Mouse (Mus musculus) hindlimb bud, embryonic 11.5 days (tissue): Measurements from ENCODE around the gene Ciita.

Source experiments
- DNase-seq: peaks from one replicate; pipeline ENCODE4 v3.0.0-alpha.2; 2012; ENCODE audit warnings: low read depth, low spot score; ENCODE audit errors: extremely low spot score

Ciita gene

DNA sequence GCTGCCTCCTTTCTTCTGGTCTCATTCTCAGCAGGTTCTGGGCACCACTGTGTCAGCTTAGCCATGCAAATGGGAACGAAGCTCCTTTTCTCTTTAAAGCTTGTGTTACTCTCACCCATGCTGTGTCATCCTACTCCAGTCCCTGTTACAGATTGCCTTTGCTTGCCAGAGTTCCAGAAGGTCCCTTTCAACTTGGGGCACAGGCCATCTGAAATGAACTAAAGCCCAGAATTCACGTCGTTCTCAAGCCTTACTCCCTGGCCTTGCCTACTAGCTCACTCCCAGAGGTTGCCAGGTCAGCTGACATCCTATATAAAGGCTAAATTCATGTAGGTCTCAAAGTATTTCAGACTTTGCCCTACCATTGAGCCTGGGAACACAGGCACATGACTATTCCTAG lies 69.1 kb downstream of the Ciita start:
- no peak for DNase-seq

DNA sequence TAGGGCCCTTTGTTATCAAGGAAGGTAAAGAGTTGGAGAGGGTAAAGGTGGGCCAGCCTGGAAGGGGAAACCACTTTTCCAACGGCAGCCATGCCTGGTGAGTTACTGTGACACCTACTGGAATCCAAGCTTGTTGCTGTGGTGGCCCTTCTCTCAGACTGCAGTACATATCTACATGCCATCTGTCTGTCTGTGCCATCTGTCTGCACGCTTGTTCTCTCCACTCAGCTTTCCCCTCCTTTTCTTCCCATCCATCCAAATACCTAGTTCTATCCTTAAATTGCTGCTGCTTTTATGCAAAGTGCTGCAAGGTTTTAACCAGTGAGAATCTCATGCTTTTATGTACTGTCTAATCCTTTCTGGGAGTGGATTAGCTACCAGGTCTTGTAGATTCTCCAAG lies 69.7 kb downstream of the Ciita start:
- DNase-seq = no peak

DNA sequence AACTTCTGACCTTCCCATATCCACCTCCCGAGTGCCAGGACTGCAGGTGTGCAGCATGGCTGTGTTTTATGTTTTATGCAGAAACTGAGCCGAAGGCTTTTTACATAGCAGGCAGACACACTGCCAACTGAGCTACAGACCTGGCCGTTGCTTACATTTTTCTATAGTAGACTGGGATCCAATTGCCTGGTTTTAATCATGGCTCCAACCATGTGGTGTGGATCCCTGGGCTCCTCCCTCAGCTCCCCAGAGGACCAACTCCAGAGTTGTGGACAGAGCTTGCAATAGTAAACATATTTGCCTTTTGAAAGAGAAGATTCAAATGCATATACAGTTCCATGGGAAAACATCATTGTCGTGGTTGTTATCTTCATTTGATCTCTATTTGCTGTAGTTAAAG lies 71.7 kb downstream of the Ciita start:
- DNase-seq = no peak

DNA sequence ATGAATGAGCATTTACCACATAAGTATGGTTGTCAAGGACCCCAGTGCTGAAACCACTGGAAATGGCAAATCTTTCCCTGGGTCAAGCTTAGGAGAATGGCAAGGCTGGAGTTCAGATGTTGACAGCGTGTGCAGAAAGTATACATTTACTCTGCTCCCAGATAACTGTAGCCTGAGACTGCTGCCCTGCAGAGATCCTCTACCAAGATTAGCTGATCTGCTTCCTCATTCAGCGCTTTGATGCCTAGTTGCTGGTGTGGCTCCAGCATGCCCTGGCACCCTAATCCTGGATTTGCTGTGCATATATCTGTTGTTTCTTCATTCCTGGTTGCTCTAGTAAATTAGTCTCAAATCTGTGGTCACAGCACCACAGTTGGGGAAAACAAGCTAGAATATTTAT lies 74.0 kb downstream of the Ciita start:
- no peak for DNase-seq

DNA sequence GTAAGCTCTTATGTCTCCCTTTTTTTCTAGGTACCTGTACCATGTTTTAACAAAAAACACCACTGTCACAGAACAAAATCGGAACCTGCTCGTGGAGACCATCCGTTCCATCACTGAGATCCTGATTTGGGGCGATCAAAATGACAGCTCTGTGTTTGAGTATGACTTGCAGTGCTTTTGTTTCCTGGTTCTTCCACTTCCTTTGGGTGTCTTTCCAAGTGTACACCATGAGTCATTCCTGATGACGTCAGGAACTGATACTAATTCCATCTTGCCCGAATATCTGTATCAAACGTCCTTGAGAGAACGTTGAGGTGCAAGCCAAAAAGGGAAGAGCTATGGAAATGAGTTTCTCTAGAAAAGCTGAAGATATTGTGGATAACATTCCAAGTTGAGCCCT lies 80.1 kb downstream of the Ciita start:
- DNase-seq = no peak

DNA sequence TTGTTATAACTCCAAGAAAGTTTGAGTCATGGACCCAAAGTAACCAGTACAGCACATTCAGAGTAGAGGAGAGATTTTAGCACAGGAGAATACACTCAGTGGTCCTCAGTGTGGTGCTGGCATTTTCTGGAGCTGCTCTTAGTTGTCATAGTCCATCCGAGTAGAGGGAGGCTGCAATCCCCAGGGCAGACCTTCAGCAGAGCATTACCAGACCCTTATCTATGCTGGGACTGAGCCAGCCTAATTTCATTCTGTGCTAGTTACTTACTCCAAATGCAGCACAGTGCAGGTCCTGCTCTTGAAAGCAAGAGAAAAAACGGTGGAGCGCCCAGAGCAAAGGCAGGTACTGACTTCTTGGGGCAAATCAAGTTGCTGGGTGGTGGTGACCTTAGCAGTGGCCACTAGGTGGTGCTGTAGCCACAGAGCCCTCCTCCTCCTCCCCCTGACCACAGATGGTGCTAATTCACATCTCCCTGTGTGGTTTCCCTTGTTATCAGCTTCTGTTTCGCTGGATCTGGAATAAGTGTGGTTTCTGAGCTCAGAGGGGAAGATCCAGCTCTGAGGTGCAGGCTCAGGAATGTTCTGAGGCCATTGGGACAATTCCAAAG lies 85.5 kb downstream of the Ciita start:
- peak; percentile 63 for DNase-seq

DNA sequence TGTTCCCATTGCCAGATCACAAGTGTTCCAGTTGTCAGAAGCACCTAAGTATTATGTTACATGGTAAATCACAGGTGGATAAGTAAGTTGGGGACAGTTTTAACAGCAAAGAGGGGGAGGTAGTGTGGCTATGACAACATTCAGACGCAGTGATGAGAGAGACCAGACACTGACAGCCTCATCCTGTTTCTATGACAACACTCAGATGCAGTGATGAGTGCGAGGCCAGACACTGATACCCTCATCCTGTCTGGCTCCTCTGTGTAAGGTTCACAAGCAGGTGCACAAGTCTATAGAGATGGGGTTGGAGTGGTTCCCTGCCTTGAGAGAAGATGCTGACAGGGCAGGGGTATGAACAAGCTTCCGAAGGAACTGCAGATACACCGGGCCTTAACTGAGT lies 87.3 kb downstream of the Ciita start:
- no peak for DNase-seq

DNA sequence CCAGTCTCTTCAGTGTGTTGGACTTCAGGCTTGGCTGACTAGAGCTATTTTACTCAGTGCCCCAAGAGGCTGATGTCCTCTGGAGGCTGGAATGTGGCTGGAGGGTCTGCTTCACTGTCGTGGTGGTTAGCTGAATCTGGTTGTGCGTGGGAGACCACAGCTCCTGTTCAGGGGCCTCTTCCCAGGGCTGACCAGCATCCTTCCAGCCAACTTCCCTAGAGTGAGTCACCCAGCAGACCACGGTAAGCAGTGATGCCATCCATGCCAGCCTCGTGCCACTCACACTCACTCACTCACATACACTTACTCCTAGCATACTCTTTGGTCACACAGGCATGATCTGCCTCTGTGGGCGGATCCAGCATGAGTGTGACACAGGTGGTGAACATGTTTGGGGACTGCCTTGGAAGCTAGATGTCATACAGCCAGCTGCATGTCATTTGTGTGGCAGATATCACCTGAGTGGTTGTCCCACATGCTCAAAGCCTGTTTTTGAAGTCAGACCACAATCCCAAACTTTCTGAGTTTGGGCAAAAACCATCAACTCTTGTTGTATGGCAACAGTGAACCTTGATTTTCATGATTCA lies 90.0 kb downstream of the Ciita start:
- no peak for DNase-seq

DNA sequence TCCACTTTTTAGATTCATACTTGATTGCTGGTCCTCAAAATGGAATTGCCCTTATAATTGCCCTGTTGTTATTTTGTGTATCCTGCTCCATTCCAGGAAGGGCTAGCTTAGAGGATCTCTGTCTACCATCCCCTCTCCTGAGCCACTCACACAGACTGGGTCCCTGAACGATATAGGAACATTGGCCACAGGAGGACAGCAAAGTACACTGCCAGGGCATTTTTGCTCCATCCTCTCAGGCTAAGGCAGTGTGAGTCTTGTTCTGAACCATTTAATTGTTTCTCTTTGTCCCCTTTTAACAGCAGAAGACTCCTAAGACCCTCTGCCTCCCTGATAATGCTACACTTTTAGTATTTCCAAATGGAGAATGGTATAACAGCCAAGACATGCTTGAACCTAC lies 90.8 kb downstream of the Ciita start:
- DNase-seq = no peak

DNA sequence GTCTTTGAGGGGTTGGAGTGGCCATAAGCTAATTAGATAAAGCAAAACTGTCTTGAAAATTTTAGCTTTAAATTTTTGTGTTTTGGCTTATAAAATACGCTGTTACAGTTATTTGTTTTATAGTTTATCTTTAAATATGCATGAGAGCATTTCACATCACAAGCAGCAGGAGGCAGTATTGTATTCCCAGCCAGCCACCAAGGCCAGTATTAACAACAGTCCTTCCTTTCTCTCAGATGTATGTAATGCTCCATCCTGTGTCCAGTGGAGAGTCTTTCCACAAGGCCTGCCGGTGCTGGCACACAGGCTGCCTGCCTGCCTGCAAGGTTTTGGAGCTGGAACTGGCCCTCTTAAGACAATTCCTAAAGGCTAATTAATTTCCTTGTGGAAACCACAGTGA lies 92.0 kb downstream of the Ciita start:
- no peak for DNase-seq

DNA sequence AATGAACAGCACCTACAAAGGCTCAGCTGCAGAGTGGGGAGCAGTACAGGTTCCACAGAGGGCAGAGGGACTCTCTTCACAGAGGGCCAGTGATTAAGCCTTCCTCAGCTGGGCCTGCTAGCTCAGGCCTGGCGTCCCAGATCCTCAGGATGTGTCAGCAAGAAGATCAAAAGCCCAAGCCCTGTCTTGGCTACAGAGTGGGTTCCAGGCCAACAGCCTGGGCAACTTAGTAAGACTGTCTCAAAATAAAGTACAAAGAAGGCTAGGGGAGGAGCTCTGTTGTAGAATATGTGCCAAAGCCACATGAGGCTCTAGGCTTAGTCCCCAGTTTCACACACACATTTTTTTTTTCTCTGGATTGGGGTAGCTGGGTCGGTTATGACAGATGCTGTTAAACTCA lies 95.1 kb downstream of the Ciita start:
- DNase-seq = no peak

DNA sequence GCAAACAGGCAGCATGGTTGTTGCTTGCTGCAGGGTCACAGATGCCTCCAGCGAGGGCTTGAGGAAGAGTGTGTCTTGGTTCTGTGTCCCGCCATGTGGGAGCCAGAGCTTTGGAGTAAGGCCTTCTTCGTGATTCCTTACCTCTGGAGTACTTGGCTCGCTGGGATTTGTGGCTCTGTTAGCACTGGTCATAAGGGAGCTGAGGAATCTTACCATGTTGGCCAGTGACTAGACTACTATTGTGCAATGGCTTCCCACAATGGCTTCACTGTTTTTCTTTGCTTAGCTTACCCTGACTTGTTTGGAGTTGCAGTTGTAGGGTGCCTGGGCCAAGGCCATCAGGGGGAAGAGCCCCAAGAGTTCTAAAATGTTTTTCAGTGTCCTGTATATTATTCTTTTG lies 96.1 kb downstream of the Ciita start:
- no peak for DNase-seq

DNA sequence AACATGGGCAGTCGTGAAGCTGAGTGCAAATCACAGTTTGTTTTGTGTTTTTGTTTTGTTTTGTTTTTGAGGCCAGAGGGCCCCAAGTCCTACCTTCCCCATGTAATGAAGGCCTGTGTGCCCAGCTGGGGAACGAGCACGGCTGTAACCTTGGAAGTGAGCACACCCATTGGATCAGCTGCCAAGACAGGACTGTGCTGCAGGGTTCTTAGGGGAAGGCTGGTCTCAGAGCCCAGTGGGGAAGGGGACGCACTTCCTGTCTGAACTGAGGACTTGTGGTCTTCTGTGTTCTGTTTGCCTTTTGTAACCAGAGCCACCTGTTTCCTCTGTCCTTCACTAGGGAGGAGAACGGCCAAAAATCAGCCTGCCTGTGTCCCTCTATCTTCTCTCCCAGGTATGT lies 97.7 kb downstream of the Ciita start:
- no peak for DNase-seq
